Mouse (Mus musculus): ENCODE measurements around the gene Lst1.

The Lst1 gene

DNA sequence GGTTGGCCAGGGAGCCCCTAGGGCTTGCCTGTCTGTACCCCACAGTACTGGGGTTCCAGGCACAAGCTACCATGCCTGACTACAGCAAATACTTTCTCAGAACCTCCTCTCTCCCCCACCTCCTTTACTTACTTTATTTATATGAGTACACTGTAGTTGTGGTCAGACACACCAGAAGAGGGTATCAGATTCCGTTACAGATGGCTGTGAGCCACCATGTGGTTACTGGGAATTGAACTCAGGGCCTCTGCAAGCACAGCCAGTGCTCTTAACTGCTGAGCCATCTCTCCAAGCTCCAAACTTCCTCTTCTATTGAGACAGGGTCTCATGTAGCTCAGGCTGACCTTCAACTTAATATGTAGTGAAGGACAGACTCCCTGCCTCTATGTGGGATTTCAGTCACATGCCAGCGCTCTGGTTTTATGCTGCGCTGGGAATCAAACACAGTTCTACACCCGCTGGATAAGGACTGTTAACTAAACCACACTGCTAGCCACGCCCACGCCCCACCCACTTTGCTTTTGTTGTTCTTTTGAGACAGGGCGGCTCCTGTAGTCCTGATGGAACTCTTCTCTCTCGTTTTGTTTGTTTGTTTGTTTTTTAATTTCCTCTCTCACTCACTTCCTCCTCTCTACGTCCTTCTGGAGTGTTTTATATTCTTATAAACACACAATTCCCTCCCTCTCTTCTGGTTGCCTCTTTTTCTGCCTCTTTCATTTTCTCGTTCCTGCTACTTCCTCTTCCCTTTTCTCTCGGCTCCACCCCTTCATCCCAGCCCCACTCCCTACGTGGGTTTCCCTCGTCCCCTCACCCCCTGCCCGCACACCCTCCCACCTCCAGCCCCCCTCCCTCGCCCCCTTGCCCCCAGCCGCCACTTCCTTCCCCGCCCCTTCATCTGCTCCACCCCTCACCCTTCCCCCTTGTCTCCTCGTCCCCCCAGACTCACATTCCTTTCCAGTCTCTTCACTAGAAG, 2.3 kb downstream of the Lst1 start:
- peak; percentile 55 for DNase-seq (ENCODE audit: low spot score)

DNA sequence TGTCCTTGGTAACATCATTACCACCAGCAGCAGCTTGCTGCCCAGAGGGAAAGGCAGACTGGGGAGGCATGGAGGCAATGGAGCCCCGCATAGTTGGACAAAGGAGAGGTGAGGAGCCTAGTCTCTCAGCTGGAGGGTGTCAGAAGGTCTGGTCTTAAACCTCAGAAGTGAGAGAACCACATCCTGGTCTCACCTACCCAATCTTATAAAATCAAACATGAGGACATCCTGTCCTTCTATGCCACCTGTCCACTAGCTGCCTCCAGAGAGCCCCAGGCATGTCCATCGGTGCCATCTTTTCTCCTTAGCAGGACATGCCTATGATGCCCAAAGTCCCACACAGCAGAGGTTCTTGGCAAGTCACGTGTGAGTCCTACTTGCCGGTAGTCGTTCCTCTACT, 8.1 kb downstream of the Lst1 start:
- no peak for DNase-seq (ENCODE audit: low spot score)

DNA sequence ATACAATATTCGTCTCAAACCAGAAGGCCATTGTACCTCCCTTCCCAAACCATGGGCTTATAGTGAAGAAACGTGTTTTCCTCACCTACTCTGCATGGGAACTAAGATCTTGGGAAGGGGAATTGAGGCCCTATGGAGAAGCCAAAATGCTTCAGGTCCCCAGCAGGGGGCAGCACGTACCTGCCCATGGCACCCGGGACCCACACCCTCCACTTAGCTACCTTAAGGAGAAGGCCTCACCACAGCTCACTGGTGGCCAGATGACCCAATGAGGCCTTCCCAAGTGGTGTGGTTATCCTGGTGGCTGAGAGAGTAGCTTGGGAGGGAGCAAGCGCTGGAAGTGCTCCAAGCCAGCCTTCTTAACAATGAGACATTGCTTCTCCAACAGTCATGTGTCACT, 9.7 kb downstream of the Lst1 start:
- DNase-seq (ENCODE audit: low spot score): peak; percentile 62

DNA sequence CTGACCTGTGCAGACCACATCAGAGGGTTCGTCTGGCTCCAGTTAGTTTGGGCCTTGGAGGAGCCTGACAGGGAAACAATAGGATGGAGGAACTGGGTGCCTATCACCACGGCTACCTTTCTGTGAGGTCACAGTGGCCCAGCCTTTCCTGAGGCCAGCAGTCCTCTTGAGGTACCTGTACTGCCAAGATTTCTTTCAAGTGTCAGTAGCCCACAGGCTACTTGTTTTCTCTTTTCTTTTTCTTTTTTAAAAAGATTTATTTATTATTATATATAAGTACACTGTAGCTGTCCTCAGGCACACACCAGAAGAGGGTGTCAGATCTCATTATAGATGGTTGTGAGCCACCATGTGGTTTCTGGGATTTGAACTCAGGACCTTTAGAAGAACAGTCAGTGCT, 12.3 kb downstream of the Lst1 start, which contains the start of gene Aif1:
Aif1 (minus strand) TSS at position 101 of the 400 bp plus-strand sequence.
- no peak for DNase-seq (ENCODE audit: low spot score)

DNA sequence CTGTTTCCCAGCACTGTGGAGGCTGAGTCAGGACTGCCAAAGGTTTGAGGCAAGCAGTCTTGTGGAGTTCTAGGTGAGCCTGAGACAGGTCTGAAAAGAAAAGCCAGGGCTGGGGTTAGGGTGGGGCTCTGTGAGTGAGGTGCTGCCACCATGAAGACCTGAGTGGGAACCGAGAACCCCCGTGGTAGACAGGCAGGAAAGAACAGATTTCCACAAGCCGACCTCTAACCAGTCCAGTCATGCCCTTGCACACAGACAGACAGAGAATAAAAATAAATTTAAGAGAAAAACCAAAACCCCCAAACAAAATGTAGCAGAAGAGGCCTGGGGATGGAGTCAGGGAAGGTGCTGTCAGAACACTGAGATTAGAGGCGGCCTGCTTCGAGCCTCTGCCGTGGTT, 12.9 kb downstream of the Lst1 start:
- no peak for DNase-seq (ENCODE audit: low spot score)

DNA sequence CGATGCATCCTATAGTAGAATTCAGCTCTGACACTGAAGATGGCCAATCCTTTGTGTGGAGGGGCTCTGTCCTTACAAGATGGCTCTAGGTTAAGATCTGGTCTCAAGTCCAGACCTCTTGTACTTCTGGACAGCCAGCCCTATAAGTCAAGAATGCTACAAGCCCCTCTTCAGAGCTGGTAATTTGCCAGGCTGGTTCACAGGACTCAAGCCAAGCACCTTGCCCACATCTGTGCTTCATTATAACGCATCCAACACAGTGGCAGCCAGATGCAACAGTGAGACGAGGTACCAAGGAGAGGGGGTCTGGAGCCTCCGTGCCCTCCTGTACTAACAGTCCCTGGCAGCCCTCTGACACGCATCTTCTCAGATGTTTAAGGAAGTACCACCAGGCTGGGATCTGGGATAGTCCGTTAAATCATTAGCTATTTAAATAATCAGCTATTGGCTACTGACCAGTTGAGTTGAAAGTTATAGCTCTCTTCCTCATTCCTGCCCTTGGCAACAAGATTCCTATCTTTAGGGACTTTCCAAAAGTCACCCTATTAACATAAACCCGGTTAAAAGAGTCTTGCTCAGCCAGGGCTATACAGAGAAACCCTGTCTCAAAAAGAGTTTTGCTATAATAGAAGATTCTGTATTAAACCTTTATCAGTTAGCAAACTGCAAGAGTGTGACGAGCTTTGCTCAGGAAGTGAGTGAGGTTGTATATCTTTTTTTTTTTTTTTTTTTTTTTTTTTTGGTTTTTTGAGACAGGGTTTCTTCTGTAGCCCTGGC, 13.8 kb downstream of the Lst1 start:
- DNase-seq (ENCODE audit: low spot score): no peak

DNA sequence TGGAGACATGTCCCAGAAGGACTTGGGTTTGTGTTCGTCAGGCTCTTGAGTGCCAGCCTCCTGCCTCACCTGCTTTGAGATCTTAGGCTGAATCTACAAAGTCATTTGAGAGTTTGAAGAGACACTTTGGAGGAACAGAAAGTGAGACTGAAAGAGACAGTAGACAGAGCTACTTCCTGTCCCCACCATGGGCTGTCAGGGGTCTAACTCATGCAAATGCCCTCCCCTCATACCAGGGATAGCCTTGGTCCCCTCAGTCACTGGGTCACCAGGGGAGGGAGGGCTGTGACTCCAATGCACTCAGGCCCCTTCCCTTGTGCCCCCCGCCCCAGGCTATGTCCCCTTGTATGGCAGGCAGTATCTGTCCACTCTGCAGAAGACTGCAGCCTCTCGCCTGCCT, 14.9 kb downstream of the Lst1 start:
- DNase-seq (ENCODE audit: low spot score): no peak

DNA sequence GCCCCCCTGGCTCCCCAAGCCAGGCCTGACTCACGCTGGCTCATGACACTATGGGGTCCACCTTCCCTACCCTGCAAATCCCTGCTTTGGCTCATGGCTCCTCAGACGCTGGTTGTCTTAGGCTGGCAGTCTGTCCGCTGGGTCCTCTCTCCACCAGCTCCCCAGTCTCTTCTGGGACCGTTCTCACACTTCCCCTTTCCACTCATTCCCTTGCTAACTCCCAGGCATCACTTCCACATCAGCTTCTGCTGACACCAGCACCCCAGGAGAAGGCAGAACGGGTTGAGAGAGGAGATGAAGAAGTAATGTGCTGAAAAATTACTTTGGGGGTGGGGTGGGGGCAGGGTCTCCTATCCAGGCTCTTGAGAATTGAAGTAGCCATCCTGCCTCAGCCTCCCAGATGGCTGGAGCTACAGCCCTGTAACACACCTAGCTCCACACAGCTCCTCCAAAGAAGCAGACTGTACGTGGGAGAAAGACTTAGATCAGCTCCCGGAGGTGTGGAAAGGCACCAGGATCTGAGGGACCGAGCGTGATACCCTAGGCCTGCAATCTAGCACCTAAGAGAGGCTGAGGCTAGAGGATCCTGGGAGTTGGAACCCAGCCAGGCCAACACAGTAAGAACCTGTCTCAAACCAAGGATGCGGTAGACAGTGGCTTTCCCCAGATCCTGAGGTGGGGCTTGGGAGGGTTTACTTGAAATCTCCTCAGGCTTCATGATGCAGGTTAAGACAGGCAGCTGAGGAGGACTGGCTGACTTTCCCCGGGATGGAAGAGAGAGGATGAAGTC, 15.6 kb downstream of the Lst1 start:
- no peak for DNase-seq (ENCODE audit: low spot score)

DNA sequence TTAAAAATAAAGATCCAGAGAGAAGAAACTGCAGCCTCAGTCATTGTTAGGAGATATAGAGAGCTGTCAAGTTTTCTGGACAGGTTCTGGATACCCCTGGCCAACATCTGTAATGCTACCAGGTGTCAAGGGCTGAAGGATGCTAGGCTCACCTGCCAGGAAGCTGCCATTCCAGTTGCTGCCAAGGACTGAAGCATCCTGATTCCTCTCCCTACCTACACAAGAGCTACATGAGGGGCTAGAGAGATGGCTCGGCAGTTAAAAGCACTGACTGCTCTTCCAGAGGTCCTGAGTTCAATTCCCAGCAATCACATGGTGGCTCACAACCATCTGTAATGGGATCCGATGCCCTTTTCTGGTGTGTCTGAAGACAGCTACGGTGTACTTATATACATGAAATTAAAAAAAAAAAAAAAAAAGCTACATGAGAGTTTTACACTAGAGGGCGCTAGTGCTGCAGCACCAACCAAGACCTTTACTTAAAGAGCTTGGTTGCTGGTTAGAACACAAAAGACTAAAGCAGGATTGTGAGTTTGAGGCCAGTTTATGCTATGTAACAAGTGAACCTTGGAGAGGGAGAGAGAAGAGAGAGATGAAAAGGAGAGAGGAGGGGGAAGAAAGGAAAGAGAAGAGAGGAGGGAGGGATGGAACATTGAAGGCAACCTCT, 19.6 kb downstream of the Lst1 start:
- no peak for DNase-seq (ENCODE audit: low spot score)

DNA sequence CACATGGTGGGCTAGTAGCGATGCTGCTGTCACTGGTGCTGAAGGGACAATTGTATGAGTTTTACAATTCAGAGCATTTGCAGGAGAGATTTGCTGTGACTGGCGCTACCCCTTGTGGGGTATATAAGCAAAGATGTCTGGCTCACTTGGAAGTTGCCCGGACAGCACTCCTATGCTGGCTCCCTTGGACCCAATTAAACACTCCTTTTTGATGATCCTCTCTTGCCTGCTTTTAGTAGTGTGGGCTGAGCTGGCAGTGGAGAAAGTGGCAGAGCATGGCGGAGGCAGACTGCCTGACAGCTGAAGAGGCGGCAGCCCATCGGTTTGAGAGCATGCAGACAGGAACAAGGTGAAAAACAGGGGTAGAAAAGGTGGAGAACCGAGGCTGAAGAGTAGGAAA, 20.4 kb downstream of the Lst1 start:
- DNase-seq (ENCODE audit: low spot score): no peak

DNA sequence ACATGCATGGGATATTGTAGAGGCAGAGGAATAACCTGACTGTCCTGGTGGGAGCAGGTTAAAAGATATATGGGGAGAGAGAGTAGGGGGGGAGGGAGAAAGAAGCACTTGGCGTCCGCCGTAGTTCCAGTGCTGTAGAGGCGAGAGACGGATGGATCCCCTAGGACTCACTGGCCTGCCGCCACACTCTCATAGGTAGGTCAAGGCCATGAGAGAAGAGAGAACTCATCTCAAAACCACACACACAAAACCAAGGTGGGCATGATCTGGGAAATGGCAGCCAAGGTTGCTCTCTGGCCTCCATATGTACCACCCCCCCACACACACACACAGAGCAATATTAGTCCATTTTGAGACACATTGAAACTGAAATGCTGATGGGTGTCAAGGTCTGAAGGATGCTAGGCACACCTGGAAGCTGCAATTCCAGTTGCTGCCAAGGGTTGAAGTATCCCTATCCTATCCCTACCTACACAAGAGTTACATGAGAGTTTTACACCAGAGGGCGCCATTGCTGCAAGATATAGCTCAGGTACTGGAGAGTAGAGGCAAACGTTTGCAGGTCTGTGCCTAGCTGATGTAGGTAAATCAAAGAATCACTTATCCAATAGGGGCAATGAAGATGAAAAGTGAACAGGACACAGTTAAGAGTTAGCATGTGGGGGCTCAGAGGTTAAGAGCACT, 21.7 kb downstream of the Lst1 start:
- DNase-seq (ENCODE audit: low spot score): peak; percentile 52

DNA sequence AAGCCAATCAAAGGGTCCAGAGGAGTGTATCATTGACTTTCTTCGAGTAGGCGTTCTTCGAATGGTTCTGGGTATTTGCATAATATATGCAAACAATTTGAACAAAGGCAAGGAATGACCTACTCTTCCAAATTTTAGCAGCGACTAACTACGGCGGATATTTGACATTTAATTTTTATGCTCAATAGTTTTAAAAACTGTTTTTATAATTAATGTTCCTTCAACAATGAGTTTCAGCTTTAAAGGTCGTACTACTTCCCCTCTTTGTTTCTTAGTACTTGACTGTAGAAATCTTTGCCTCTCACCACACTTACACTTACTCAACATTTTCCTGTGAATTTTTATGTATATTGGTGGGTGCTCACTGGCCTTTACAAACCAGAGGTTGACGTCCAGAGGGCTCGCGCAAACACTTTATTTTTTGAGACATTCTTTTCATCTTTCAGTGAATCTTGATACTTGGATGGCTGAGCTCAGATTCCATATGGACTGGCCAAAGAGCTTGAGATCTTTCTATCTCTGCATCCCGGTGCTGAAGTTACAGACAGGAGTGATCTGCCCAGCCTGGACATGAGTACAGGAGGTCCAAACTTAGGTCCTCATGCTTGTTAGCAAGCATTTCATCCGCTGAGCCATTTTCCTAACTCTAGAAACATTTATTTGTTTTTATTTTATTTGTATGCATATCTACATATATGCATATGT, 22.6 kb downstream of the Lst1 start:
- no peak for DNase-seq (ENCODE audit: low spot score)

DNA sequence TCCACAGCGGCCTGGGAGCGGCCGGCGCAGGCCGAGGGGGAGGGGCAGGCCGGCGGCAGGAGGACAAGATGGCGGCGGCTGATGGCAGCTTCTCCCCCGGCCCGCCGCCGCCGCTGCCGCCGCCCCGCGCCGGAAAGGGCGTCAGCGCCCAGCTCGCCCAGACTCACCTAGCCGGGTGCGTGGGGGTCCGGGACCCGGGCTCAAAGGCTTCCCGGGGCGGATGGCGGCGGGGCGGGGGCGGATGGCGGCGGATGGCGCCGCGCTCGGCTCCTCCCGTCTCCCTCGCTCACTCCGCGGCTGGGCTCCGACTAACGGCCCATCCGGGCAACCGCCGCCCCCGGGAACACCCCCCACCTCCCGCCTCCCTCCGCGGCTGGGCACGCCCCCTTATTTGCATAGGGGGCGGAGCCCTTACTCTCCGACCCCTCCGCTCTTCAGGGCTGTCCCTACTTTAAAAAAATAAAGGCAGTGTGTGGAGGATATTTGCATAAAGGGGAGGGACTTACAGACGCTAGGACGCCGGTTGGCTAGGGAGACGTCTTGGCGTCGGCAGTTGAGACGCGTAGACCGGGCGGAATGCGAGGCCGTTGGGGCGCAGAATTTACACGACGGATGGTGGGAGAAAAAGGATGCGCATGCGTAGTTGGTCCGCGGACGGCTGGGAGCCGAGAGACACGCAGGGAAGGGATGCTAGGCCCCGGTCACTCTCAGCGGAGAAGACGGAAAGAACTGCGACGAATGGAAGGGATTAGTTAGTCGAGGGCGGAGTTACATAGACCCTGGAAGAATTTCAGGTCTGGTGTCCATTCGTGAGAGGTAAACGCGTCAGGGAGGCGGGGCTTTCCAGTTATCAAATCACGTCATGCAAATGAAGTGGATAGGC, 23.4 kb downstream of the Lst1 start, which contains the start of gene Prrc2a:
Prrc2a (minus strand) TSS at position 330 of the 883 bp plus-strand sequence.
- DNase-seq (ENCODE audit: low spot score): peak; percentile 95

DNA sequence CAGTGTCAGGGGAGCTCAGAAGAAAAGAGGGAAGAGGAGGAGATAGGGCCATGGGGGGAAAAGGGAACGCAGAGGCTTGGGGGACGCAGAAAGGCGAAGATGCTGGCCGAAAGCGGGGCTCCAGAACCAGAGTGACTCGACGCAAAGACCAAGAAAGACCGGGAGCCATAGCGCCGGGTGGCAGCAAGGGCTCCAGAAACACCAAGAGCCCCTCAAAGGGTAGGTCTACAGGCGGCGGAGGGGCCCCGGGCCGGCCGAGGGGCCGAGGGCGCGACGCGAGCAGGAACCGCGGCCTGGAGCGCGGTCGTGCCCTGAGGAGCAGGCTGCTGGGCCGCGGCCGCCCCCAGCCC, 24.0 kb downstream of the Lst1 start:
- DNase-seq (ENCODE audit: low spot score): no peak

DNA sequence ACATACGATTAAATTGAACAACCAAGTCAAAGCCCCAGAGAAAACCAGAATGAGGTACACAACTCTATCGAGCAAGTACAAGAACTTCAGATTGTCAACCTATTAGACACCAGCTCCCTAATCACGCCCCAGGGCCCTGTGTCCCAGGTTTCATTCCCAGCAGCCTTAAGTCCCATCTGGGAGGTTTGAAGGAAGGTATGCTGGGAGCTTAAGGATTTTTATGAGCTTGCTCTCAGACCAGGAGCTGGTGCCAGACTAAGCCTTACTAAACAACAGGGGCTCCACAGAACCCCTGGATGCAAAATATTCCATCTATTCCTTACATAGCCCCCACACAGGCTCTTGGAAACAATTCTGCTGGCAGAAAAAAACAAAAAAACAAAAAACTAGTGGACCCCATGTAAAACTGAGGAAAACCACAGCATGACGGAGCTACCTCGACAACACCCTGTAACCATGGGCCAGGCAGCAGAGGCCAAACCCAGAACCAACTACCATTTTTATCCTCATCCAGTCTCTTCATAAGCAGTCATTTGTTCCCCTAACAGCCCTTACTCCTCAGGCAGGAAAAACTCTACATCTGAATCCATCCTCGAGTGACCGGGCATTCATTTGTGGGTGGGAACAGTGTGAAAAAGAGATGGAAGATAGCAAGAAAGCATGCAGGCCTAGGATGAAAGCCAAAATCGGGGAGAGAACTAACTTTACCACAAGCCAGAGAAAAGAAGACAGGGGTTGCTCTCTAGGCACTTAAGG, 24.7 kb downstream of the Lst1 start:
- DNase-seq (ENCODE audit: low spot score): no peak

DNA sequence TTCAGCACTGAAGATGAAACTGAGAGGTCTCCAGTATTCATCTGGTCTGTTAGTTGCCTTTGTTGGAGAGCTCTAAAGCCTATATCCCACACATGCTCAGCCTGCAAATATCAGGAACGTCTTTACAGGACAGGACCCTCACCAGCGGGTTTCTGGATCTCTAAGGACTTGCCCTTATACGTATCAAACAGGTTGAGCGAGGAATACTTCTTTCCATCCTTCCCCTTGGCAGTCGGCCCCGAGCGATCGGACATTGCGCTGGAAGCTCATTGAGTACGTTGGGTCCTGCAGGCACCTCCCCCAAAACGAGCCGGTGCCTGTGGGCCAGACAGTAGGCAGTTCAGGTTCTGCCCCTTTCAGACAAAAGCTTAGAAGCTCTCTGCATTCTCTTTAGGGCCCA, 25.5 kb downstream of the Lst1 start:
- no peak for DNase-seq (ENCODE audit: low spot score)

DNA sequence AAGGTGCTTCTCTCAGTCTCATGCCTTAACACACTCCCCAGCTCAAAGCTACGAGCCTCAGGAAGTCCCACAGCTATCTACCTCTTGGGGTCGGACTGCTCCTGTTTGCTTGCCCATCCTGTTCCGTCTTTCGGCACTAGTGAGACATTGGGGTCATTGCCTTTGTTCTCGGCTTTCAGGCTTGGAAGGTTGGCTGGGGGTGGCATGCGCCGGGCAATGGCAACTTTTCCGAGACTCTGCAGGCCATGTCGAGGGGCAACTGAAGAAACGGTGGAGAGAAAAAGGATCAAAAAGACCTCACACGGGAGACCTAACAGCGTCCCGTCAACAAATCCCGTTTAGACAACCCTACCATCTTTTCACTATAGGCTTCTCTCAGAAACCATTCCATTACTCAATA, 26.1 kb downstream of the Lst1 start:
- DNase-seq (ENCODE audit: low spot score): no peak

DNA sequence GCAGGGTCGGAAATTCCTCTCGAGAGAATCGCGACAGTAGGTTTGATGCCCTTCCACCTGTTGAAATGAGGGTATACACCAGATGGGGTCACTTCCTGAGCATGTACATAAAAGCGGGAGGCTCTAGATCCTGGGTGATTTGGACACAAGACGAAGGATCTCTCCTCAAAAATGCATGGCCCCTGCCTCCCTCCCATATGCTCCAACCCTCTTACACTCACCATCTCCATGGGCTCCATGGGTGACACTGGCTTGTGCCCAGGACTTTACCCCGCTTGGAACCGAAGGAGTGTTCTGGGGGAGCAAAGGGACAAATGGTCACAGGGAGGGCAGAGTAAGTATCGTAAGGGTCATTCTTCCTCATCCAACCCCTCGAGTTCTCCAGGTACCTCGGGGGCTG, 26.8 kb downstream of the Lst1 start:
- no peak for DNase-seq (ENCODE audit: low spot score)

DNA sequence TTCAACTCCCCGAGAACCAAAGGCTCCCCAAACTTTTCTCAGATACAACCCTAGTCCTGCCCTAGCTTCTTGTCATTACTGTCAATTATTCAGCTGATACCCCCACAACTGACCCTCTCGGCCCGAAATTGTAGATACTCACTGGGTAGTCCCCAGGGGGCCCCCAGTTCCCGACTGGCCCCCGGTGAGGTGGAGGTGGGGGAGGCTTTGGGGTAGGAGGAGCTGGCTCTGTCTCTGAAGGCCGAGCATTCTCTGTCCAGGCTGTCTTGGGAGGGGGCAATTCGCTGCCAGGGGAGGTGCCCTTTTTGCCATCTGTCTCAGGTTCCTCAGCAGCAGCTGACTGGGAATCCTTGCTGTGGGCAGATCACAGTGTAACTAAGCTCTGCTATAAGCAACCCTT, 28.6 kb downstream of the Lst1 start:
- no peak for DNase-seq (ENCODE audit: low spot score)
